Mouse (Mus musculus): ENCODE data around the gene Eif4g2. TPM values are rescaled to one million over a fixed set of nuclear protein-coding genes. Genes with fewer than 3 reads are reported as not detected.

The Eif4g2 gene
- polyA plus RNA-seq (2012; ENCODE audit: low replicate concordance): 2,185 and 4,705 TPM in 2 replicates

GRCm38 (mm10) chr7:111082822-111083732 is at the start of gene Eif4g2:
TSS of gene Eif4g2 (minus strand) at chr7:111083030.

GRCm38 (mm10) chr7:111028281-111029045 is 54.4 kb downstream of the Eif4g2 start, which contains the start of gene Ctr9:
TSS of gene Ctr9 (plus strand) at chr7:111028951.

Other genes starting within 250 kb of the Eif4g2 start
- 0.93 and 2.0 TPM in 2 replicates for gene Rnf141, start 238.6 kb downstream of the Eif4g2 start, polyA plus RNA-seq (2012; ENCODE audit: low replicate concordance)
- not detected in 2 replicates for gene Lyve1, start 219.8 kb downstream of the Eif4g2 start, polyA plus RNA-seq (2012; ENCODE audit: low replicate concordance)
- 0.59 and 2.0 TPM in 2 replicates for gene Mrvi1, start 100.6 kb downstream of the Eif4g2 start, polyA plus RNA-seq (2012; ENCODE audit: low replicate concordance)
- 2.4 and 7.4 TPM in 2 replicates for gene Ctr9, start 54.1 kb downstream of the Eif4g2 start, polyA plus RNA-seq (2012; ENCODE audit: low replicate concordance)